Mouse (Mus musculus) MEL (cell line): Measurements from ENCODE around the gene Zfp871.

Source experiments
- CHD2 ChIP-seq: IDR thresholded peaks from 2 replicates; pipeline ENCODE4 v1.6.1; 2011; ENCODE audit warnings: low read length, improper control_type of control experiment
- CTCF ChIP-seq, 3 experiments: IDR thresholded peaks in 2 of 3; conservative IDR thresholded peaks in 1 of 3; 2 replicates each; pipeline ENCODE4 v1.5.1; 2011 to 2012; ENCODE audit warnings: low read length in 3 of 3, low read depth in 2 of 3, mild to moderate bottlenecking in 2 of 3, improper control_type of control experiment in 1 of 3, inconsistent platforms in 1 of 3, mixed read lengths in 1 of 3, moderate library complexity in 1 of 3; ENCODE audit not compliant: control insufficient read depth in 1 of 3, insufficient read depth in 1 of 3, poor library complexity in 1 of 3, severe bottlenecking in 1 of 3
- EP300 ChIP-seq, 2 experiments: IDR thresholded peaks; 2 replicates each; pipeline ENCODE4 v1.6.1; 2011; ENCODE audit warnings: improper control_type of control experiment in 2 of 2, low read length in 2 of 2, low read depth in 1 of 2, mild to moderate bottlenecking in 1 of 2
- GABPA ChIP-seq: IDR thresholded peaks from 2 replicates; pipeline ENCODE4 v1.6.1; 2012; ENCODE audit warnings: low read depth, mild to moderate bottlenecking, inconsistent platforms, low read length, improper control_type of control experiment, moderate library complexity
- GATA1 ChIP-seq: IDR thresholded peaks from 2 replicates; pipeline ENCODE4 v1.6.1; 2011; ENCODE audit warnings: low read depth, low read length, improper control_type of control experiment
- HCFC1 ChIP-seq: IDR thresholded peaks from 2 replicates; pipeline ENCODE4 v1.6.1; 2012; ENCODE audit warnings: low read depth, mild to moderate bottlenecking, inconsistent platforms, low read length, improper control_type of control experiment, moderate library complexity
- NRF1 ChIP-seq: IDR thresholded peaks from 2 replicates; pipeline ENCODE4 v1.6.1; 2014; ENCODE audit warnings: low read depth, mild to moderate bottlenecking, inconsistent platforms, low read length, improper control_type of control experiment, moderate library complexity; ENCODE audit not compliant: poor library complexity, insufficient read depth, severe bottlenecking
- POLR2A ChIP-seq, 2 experiments: IDR thresholded peaks; 2 replicates each; pipeline ENCODE4 v1.6.1; 2011 to 2012; ENCODE audit warnings: low read length in 2 of 2, mild to moderate bottlenecking in 2 of 2, control low read depth in 1 of 2, improper control_type of control experiment in 1 of 2, low read depth in 1 of 2, moderate library complexity in 1 of 2; ENCODE audit not compliant: control insufficient read depth in 1 of 2, insufficient read depth in 1 of 2, poor library complexity in 1 of 2
- TBP ChIP-seq: IDR thresholded peaks from 2 replicates; pipeline ENCODE4 v1.8.0; 2011; ENCODE audit warnings: low read depth, low read length, improper control_type of control experiment
- UBTF ChIP-seq: IDR thresholded peaks from 2 replicates; pipeline ENCODE4 v1.6.1; 2012; ENCODE audit warnings: low read depth, mild to moderate bottlenecking, inconsistent platforms, low read length, improper control_type of control experiment, moderate library complexity, borderline replicate concordance; ENCODE audit not compliant: insufficient read depth
- USF1 ChIP-seq: IDR thresholded peaks from 2 replicates; pipeline ENCODE4 v1.6.1; 2014; ENCODE audit warnings: low read depth, mild to moderate bottlenecking, inconsistent platforms, low read length, improper control_type of control experiment, moderate library complexity
- ZMIZ1 ChIP-seq: IDR thresholded peaks from 2 replicates; pipeline ENCODE4 v1.6.1; 2012; ENCODE audit warnings: low read depth, mild to moderate bottlenecking, inconsistent platforms, low read length, improper control_type of control experiment, moderate library complexity

DNA sequence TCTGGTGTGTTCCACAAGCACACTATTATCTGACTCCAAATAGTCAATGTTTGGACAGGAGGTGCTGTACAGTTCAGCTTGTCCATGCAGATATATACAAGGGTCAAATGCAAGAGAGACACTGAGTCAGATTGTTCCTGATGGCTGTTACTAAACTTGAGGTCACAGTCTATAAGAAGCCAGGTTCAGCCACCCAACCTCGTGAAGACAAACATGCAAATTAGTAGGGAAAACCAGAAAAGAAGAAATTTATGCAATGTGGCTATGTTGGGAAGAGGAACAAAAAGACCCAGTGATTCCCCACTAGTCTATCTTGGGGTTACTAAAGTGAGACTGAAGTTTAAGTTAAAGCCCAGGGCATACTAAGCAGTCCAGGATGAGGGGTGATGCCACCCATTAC, 22.6 kb upstream of the Zfp871 start:
- no peak for TF ChIP-seq CTCF (IDR thresholded peaks at IDR 0.05 in 2 of 3, conservative IDR thresholded peaks at IDR 0.05 in 1 of 3; ENCODE audit: control insufficient read depth in 1 of 3, insufficient read depth in 1 of 3, low read depth in 2 of 3, low read length in 3 of 3, poor library complexity in 1 of 3, severe bottlenecking in 1 of 3)
- TF ChIP-seq GABPA = no peak
- no peak for TF ChIP-seq EP300 (IDR thresholded peaks at IDR 0.05; ENCODE audit: low read depth in 1 of 2, low read length in 2 of 2)
- TF ChIP-seq USF1 = no peak
- no peak for TF ChIP-seq NRF1
- no peak for TF ChIP-seq UBTF
- no peak for TF ChIP-seq POLR2A (IDR thresholded peaks at IDR 0.05; ENCODE audit: control insufficient read depth in 1 of 2, insufficient read depth in 1 of 2, low read depth in 1 of 2, low read length in 2 of 2, poor library complexity in 1 of 2)
- TF ChIP-seq CHD2 = no peak
- TF ChIP-seq ZMIZ1 = no peak
- TF ChIP-seq HCFC1 = no peak
- TF ChIP-seq TBP = no peak
- TF ChIP-seq GATA1 = no peak
